Mouse (Mus musculus) heart, embryonic 13.5 days (tissue): ENCODE data around the gene Cadm1. TPM values are rescaled to one million over a fixed set of nuclear protein-coding genes. Genes with fewer than 3 reads are reported as not detected.

Source experiments
- ATAC-seq: fragments of 200-750 bp; cut with Nextera tagmentation; 2 replicates; pipeline ENCODE4 v1.8.0; 2017; ENCODE audit warnings: moderate TSS enrichment; ENCODE audit not compliant: insufficient number of reproducible peaks, low FRiP score, low TSS enrichment; ENCODE audit errors: extremely low read depth
- H3K27ac ChIP-seq: fragments of 300-500 bp; sonication (generic); replicated peaks from 2 replicates; pipeline ENCODE4 v1.5.1; 2015; ENCODE audit warnings: moderate library complexity, mild to moderate bottlenecking, inconsistent platforms
- H3K27me3 ChIP-seq: fragments of 300-500 bp; sonication (generic); replicated peaks from 2 replicates; pipeline ENCODE4 v1.6.1; 2015; ENCODE audit warnings: mild to moderate bottlenecking, inconsistent platforms
- H3K36me3 ChIP-seq: fragments of 300-500 bp; sonication (generic); 2 replicates; pipeline ENCODE4 v1.6.1; 2015; ENCODE audit warnings: mild to moderate bottlenecking, inconsistent platforms
- H3K4me1 ChIP-seq: fragments of 300-500 bp; sonication (generic); 2 replicates; pipeline ENCODE4 v1.6.1; 2015; ENCODE audit warnings: inconsistent platforms
- H3K4me2 ChIP-seq: fragments of 300-500 bp; sonication (generic); 2 replicates; pipeline ENCODE4 v1.6.1; 2015; ENCODE audit warnings: inconsistent platforms, mild to moderate bottlenecking, moderate library complexity
- H3K4me3 ChIP-seq: fragments of 300-500 bp; sonication (generic); 2 replicates; pipeline ENCODE4 v1.5.1; 2015; ENCODE audit warnings: moderate library complexity, mild to moderate bottlenecking, inconsistent platforms
- H3K9ac ChIP-seq: fragments of 300-500 bp; sonication (generic); 2 replicates; pipeline ENCODE4 v1.6.1; 2015; ENCODE audit warnings: inconsistent platforms, mild to moderate bottlenecking, moderate library complexity
- H3K9me3 ChIP-seq: fragments of 300-500 bp; sonication (generic); 2 replicates; pipeline ENCODE4 v1.6.1; 2016; ENCODE audit warnings: inconsistent platforms
- WGBS: fragments of 180-500 bp; shearing (Covaris S2); methylation state at CpG from one replicate; pipeline ENCODE4 v1.1.7; 2015; ENCODE audit warnings: mixed read lengths; 5-methylcytosine and 5-hydroxymethylcytosine counted together
- polyA plus RNA-seq: library from polyadenylated mRNA; unstranded; fragments of >200 nt; fragmentation: Nextera tagmentation; extraction: Ambion mirVana; gene quantifications from 2 replicates; pipeline ENCODE4 v1.2.1, GENCODE M21; 2015

The Cadm1 gene
- polyA plus RNA-seq: 15.8 and 16.0 TPM in 2 replicates

- Histone ChIP-seq H3K4me2 (peak within 1 kb of the TSS; percentile 99), H3K9ac (peak within 1 kb of the TSS; percentile 86), H3K27me3 (peaks cover 53% of the 10 kb centered on the region), H3K4me3 (peak within 1 kb of the TSS; percentile 71), H3K9me3 (no peaks in the 10 kb centered on the region), H3K4me1 (peaks cover 30% of the 10 kb centered on the region), H3K27ac (peak within 1 kb of the TSS; percentile 78), H3K36me3 (no peaks in the 10 kb centered on the region)
- under 1% methylated on average over 70 of the region's 72 CpGs for WGBS
- peak; percentile 96 for ATAC-seq
Measured at GRCm38 (mm10) chr9:47529602-47530450, at the start of gene Cadm1. Gene Cadm1 (plus strand): TSS chr9:47530173.

GRCm38 (mm10) chr9:47484506-47484905 lies 45.5 kb upstream of the Cadm1 start:
- no peaks in the 10 kb centered on the region for H3K9me3 ChIP-seq
- ATAC-seq: no peak
- no peaks in the 10 kb centered on the region for H3K36me3 ChIP-seq
- H3K4me1 ChIP-seq: peaks cover 6% of the 10 kb centered on the region; the same call in 1 of the 2 replicates
- H3K9ac ChIP-seq: no peak overlapping the region
- H3K4me2 ChIP-seq: no peak overlapping the region
- no peak overlapping the region for H3K27ac ChIP-seq
- 73% methylated on average over 5 of the region's 5 CpGs for WGBS
- peaks cover 29% of the 10 kb centered on the region for H3K27me3 ChIP-seq
- H3K4me3 ChIP-seq: no peak overlapping the region

GRCm38 (mm10) chr9:47485186-47485585 lies 44.8 kb upstream of the Cadm1 start:
- no peak overlapping the region for H3K4me3 ChIP-seq
- peaks cover 24% of the 10 kb centered on the region for H3K27me3 ChIP-seq
- H3K4me2 ChIP-seq: no peak overlapping the region
- H3K4me1 ChIP-seq: peaks cover 6% of the 10 kb centered on the region; the same call in 1 of the 2 replicates
- no peak overlapping the region for H3K9ac ChIP-seq
- ATAC-seq: no peak
- no peaks in the 10 kb centered on the region for H3K9me3 ChIP-seq
- WGBS: 78% methylated on average over 4 of the region's 4 CpGs
- H3K27ac ChIP-seq: no peak overlapping the region
- H3K36me3 ChIP-seq: no peaks in the 10 kb centered on the region

- no peak overlapping the region for H3K4me3 ChIP-seq
- H3K4me2 ChIP-seq: no peak overlapping the region
- no peak overlapping the region for H3K9ac ChIP-seq
- peaks cover 16% of the 10 kb centered on the region; the same call in 1 of the 2 replicates for H3K27me3 ChIP-seq
- no peaks in the 10 kb centered on the region for H3K9me3 ChIP-seq
- ATAC-seq: no peak
- H3K4me1 ChIP-seq: no peaks in the 10 kb centered on the region
- no peaks in the 10 kb centered on the region for H3K36me3 ChIP-seq
- WGBS: 30% methylated on average over 3 of the region's 3 CpGs
- H3K27ac ChIP-seq: no peak overlapping the region
Measured at GRCm38 (mm10) chr9:47499761-47500160, 30.2 kb upstream of the Cadm1 start.

GRCm38 (mm10) chr9:47505956-47506355 lies 24.0 kb upstream of the Cadm1 start:
- Histone ChIP-seq H3K4me2 (no peak overlapping the region), H3K9me3 (no peaks in the 10 kb centered on the region), H3K27ac (no peak overlapping the region), H3K36me3 (no peaks in the 10 kb centered on the region), H3K9ac (no peak overlapping the region), H3K4me1 (no peaks in the 10 kb centered on the region), H3K4me3 (no peak overlapping the region), H3K27me3 (peaks cover 21% of the 10 kb centered on the region; the same call in 1 of the 2 replicates)
- 65% methylated on average over 13 of the region's 13 CpGs for WGBS
- no peak for ATAC-seq

GRCm38 (mm10) chr9:47506876-47507275 lies 23.1 kb upstream of the Cadm1 start:
- 85% methylated on average over 17 of the region's 17 CpGs for WGBS
- H3K4me3 ChIP-seq: no peak overlapping the region
- 0 out of 2 replicates have a peak, but pooled peaks cover 15% of the 10 kb centered on the region for H3K27me3 ChIP-seq
- no peaks in the 10 kb centered on the region for H3K36me3 ChIP-seq
- no peak overlapping the region for H3K4me2 ChIP-seq
- no peaks in the 10 kb centered on the region for H3K9me3 ChIP-seq
- no peak for ATAC-seq
- H3K9ac ChIP-seq: no peak overlapping the region
- no peaks in the 10 kb centered on the region for H3K4me1 ChIP-seq
- H3K27ac ChIP-seq: no peak overlapping the region

GRCm38 (mm10) chr9:47508109-47508508 lies 21.9 kb upstream of the Cadm1 start:
- no peaks in the 10 kb centered on the region for H3K36me3 ChIP-seq
- H3K9ac ChIP-seq: no peak overlapping the region
- no peak overlapping the region for H3K27ac ChIP-seq
- H3K4me2 ChIP-seq: no peak overlapping the region
- H3K27me3 ChIP-seq: peaks cover 15% of the 10 kb centered on the region
- WGBS: 33% methylated on average over 3 of the region's 3 CpGs
- no peak for ATAC-seq
- no peaks in the 10 kb centered on the region for H3K4me1 ChIP-seq
- no peaks in the 10 kb centered on the region for H3K9me3 ChIP-seq
- no peak overlapping the region for H3K4me3 ChIP-seq

- peaks cover 29% of the 10 kb centered on the region for H3K27me3 ChIP-seq
- H3K4me2 ChIP-seq: no peak overlapping the region
- no peak for ATAC-seq
- no peak overlapping the region for H3K4me3 ChIP-seq
- no peaks in the 10 kb centered on the region for H3K36me3 ChIP-seq
- H3K9ac ChIP-seq: no peak overlapping the region
- H3K9me3 ChIP-seq: no peaks in the 10 kb centered on the region
- H3K27ac ChIP-seq: no peak overlapping the region
- H3K4me1 ChIP-seq: no peaks in the 10 kb centered on the region
- WGBS: 74% methylated on average over 3 of the region's 3 CpGs
Measured at GRCm38 (mm10) chr9:47512521-47512920, 17.5 kb upstream of the Cadm1 start.

- Histone ChIP-seq H3K4me3 (no peak overlapping the region), H3K9ac (no peak overlapping the region), H3K9me3 (no peaks in the 10 kb centered on the region), H3K4me1 (no peaks in the 10 kb centered on the region), H3K4me2 (no peak overlapping the region), H3K27ac (no peak overlapping the region), H3K36me3 (no peaks in the 10 kb centered on the region), H3K27me3 (peaks cover 26% of the 10 kb centered on the region)
- 17% methylated on average over 8 of the region's 8 CpGs for WGBS
- no peak for ATAC-seq
Measured at GRCm38 (mm10) chr9:47514318-47514717, 15.7 kb upstream of the Cadm1 start.

GRCm38 (mm10) chr9:47516238-47516637 lies 13.7 kb upstream of the Cadm1 start:
- Histone ChIP-seq H3K27ac (no peak overlapping the region), H3K27me3 (peaks cover 33% of the 10 kb centered on the region), H3K9me3 (no peaks in the 10 kb centered on the region), H3K4me3 (no peak overlapping the region), H3K9ac (no peak overlapping the region), H3K4me1 (no peaks in the 10 kb centered on the region), H3K36me3 (no peaks in the 10 kb centered on the region), H3K4me2 (no peak overlapping the region)
- WGBS: 48% methylated on average over 4 of the region's 4 CpGs
- ATAC-seq: no peak

- WGBS: 94% methylated on average over 9 of the region's 9 CpGs
- no peak overlapping the region for H3K9ac ChIP-seq
- H3K27me3 ChIP-seq: peaks cover 30% of the 10 kb centered on the region
- ATAC-seq: no peak
- no peaks in the 10 kb centered on the region for H3K9me3 ChIP-seq
- H3K36me3 ChIP-seq: no peaks in the 10 kb centered on the region
- no peak overlapping the region for H3K4me3 ChIP-seq
- H3K4me1 ChIP-seq: peaks cover 21% of the 10 kb centered on the region
- H3K4me2 ChIP-seq: no peak overlapping the region
- no peak overlapping the region for H3K27ac ChIP-seq
Measured at GRCm38 (mm10) chr9:47527290-47527689, 2.7 kb upstream of the Cadm1 start.

GRCm38 (mm10) chr9:47527741-47528140 lies 2.2 kb upstream of the Cadm1 start:
- H3K4me1 ChIP-seq: peaks cover 25% of the 10 kb centered on the region
- no peak overlapping the region for H3K4me2 ChIP-seq
- H3K9ac ChIP-seq: no peak overlapping the region
- WGBS: 67% methylated on average over 5 of the region's 5 CpGs
- ATAC-seq: no peak
- no peaks in the 10 kb centered on the region for H3K9me3 ChIP-seq
- H3K27ac ChIP-seq: no peak overlapping the region
- no peak overlapping the region for H3K4me3 ChIP-seq
- peaks cover 35% of the 10 kb centered on the region for H3K27me3 ChIP-seq
- H3K36me3 ChIP-seq: no peaks in the 10 kb centered on the region
